Mouse (Mus musculus): Measurements from ENCODE around the gene Prss46.

DNA sequence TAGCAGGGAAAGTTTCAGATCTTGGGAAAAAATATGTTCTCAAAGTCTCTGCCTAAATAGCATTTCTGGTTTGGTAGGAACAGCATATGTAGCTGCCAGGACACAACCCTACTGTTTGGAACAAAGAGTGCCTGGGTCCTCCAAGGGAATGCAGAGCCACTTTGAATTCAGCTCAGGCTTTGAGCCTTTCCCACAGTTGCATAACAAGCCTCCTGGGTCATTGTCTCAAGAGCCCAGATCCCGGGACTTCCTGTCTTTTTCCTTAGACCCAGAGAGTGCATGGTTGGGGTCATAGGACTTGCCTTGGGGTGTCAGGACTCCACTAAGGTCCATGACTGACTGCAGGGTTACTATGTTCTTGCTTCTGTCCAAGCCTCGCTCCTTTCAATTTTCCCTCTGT lies 8.2 kb upstream of the Prss46 start:
- TF ChIP-seq HCFC1 (IDR thresholded peaks at IDR 0.05; ENCODE audit: borderline replicate concordance, insufficient read depth, low read length) (no peak), MAFK (IDR thresholded peaks at IDR 0.05; ENCODE audit: insufficient read depth, low read depth, low read length) (no peak), ZNF384 (IDR thresholded peaks at IDR 0.05; ENCODE audit: low read depth, low read length) (no peak), ZC3H11A (IDR thresholded peaks at IDR 0.05; ENCODE audit: borderline replicate concordance, low read depth, low read length) (no peak), CHD2 (IDR thresholded peaks at IDR 0.05; ENCODE audit: low read depth, low read length) (no peak)
